Mouse (Mus musculus): Measurements from ENCODE around the gene Slc38a2.

Gene Slc38a2

DNA sequence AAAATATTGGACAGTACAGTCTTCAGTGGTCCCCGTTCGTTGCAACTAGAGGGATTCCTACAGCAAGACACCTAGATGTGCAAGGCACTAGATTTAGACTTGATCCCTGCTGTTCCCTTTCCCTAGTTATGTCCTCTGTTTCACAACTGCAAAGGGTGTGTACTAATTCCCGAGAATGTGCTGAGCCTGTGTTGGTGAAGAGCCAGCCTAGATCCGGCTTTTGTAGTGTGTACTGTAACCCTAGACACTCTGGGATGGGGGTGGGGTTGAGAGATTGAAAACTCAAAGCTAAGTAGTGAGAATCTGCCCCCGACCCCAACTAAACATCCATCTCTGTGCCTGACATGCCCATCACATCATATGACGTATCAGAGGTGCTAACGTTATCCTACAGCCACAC is 18.9 kb upstream of the Slc38a2 start:
- no peak for DNase-seq (ENCODE audit: low spot score)

DNA sequence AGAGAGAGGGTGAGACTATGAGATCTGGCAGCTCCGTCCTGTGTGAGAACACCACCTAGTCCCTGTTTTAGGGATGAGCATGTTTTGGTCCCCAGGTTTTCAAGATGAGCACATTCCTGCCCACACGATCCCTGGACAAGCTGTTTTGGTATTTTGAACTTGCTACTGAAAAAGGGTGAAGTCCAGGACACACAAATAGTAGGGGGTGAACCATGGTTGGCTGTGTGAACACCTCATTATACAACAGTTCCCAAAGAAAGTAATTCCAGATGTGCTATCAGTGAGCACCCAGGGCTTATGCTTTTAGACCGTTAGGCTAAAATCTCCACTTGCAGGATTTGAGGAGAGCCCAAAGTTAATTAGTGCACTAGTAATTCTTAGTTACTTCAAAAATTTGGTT is 17.7 kb upstream of the Slc38a2 start:
- no peak for DNase-seq (ENCODE audit: low spot score)

DNA sequence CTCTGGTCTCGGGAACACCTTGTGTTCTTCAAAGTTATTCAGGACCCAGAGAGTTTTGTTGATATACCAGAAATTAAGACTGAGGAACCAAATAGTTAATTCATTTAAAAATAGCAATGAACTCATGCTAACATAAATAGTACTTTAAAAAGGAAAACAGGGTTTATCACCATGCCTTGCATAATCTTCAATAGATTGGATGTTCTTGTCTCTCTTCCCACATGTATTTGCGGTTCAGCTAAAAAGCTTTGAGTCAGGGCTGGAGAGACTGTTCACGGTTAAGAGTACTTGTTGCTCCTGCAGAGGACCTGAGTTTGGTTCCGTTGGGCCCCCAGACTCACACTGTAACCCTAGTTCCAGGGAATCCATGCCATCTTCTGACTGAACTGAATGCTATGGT is 16.8 kb upstream of the Slc38a2 start:
- DNase-seq (ENCODE audit: low spot score) = no peak

DNA sequence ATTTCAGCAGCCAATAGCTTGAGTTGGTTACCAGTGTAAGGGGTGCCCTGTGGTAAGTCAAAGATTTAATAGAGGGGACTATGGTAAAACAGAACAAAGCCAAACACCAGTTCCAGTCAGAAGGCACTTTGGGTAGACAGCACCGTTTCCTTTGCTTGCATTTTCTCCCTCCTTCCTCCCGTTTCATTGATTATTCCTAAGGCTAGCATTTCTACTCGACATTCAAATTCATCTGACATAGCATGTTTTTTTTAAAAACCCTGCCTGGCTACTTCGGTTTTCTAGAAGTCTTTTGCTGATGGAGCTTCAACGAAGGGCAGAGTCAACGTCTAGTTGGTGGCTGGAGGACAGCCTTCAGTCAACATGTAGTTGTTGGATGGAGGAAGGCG is 16.2 kb upstream of the Slc38a2 start:
- DNase-seq (ENCODE audit: low spot score) = no peak

DNA sequence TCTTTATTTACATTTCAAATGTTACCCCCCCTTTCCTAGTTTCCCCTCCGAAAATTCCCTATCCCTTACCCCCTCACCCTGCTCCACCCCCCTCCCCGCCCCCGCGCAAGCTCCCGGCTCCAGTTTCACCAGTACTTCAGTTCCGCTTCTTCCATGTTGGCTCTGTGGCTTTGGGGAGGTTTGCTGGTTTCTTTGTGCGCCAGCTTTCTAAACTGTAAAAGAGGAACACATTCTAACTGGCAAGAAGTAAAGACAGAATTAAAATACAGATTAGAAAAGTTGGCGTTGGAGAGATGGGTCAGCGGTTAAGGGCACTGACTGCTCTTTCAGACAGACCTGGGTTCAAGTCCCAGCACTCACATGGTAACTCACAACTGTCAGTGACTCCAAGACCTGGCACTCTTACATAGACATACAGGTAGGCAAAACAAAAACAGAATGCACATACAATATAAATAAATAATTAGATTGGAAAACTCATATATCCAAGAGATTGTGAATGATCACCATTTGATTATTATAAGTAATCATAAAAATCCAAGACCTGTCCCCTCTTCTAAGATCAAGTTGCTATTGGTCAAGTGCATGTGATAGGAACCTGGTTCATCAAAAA is 15.7 kb upstream of the Slc38a2 start:
- DNase-seq (ENCODE audit: low spot score) = no peak

DNA sequence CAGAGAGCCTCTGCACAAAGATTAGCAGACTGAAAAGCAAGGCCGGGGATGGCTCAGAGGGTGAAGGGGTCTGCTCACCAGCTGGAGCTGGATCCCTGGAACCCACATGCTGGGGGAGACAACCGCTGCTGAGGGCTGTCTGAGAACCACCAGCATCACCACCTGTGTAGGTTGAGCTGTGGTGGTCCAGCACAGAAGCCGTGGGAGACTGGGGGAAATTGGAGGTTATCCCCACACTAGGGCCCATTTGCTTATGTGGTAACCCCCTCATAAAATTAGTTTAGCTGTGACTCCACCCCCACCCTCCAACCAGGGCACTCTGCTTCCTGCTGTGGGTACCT is 15.1 kb upstream of the Slc38a2 start:
- DNase-seq (ENCODE audit: low spot score) = no peak

DNA sequence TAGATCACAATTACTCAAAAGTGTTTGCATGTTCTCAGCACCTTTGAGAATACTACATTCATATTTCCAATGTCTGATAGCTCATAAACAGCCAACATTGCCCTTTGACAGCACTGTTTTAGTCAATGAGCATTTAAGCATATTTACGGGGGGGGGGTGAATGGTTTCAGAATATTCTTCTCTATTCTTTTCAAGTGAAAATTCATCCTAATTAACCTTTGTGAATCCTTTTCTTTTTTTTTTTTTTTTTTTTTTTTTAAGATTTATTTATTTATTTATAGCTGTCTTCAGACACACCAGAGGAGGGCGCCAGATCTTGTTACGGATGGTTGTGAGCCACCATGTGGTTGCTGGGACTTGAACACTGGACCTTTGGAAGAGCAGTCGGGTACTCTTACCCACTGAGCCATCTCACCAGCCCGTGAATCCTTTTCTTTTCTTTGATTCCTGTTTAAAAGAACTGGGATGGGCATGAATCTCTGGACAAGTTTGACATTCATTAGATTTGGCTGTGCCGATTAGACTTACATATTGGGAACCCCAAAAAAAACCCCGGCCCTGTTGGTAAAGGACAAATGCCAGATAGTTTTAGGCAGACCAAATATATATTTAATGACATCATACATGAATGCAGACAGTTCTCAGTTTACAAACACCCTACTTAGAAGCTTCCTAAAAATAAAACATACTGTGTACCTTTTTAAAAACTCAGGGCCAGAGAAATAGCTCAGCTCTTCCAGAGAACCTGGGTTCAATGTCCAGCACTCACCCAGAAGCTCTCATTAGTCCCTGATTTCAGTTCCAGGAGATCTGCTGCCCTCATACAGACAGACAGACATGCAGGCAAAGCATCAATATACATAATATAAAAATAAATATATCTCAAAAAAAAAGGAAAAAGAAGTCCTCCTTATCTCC is 14.5 kb upstream of the Slc38a2 start:
- no peak for DNase-seq (ENCODE audit: low spot score)

DNA sequence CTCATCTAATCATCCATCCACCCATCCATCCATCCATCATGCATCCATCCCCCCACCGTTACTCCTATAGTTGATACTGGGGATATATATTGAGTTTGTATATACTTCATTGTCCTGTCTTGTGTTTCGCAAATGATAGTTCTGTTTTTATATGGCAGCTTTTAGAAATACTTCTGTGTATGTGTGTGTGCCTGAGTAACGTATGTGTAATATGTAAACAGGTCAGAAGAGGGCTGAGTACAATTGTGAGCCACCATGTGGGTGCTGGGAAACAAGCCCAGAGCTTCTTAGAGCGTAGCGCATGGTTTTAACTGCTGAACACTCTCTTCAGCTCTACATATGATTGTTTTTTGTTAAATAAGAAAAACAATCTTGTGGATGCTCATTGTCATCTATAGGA is 12.8 kb upstream of the Slc38a2 start:
- DNase-seq (ENCODE audit: low spot score) = no peak

DNA sequence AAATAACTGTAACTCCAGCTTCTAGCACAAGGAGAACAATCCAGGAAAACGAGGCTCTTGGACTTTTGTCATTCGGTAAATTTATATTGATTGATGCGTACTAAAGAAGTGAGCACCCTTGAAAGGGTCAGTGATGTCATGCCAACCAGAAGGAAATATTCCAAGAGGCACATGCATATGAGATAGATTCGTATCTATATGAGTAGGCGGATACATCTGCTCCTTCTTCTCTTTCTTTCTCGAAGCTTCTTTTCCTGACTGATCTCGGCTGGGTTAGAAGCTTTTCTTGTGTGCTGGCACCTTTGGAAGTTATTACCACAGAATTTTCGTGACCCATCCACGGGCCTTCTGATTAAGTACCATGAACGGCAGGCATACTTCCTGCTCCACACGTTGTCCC is 12.1 kb upstream of the Slc38a2 start:
- no peak for DNase-seq (ENCODE audit: low spot score)

DNA sequence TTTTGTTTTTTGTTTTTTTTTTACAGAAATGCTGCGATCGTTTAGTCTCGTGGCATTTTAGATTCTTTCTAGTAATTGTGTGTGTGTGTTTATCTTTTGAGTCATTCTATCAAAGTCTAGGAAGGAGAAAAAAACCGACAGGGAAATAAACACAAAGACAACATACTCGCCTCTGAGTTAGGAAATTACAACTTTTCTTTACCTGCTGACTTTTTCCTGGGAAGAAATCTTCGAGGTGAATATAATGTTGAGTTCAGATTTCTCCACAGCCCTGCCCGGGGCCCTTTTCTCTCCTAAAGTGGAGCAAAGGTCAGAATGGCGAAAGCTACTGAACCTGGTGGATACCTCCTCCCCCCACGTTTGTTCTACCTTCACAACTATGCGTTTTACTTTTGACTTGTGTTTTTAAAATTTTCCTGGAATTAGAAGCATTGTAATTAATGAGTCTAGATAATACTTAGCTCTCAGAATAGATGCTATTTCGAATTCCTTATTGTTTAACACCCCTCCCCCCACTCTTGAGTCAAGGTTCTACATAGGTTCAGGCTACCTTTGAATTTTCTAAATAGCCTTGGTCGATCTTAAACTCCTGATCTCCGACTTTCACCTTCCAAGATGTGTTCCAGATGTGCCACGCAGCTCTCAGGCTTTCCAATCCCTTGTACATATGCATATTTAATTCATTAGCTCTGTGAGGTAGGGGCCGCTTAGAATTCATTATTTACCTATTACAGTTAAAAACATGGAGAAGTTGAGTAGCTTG is 11.0 kb upstream of the Slc38a2 start:
- DNase-seq (ENCODE audit: low spot score) = no peak

DNA sequence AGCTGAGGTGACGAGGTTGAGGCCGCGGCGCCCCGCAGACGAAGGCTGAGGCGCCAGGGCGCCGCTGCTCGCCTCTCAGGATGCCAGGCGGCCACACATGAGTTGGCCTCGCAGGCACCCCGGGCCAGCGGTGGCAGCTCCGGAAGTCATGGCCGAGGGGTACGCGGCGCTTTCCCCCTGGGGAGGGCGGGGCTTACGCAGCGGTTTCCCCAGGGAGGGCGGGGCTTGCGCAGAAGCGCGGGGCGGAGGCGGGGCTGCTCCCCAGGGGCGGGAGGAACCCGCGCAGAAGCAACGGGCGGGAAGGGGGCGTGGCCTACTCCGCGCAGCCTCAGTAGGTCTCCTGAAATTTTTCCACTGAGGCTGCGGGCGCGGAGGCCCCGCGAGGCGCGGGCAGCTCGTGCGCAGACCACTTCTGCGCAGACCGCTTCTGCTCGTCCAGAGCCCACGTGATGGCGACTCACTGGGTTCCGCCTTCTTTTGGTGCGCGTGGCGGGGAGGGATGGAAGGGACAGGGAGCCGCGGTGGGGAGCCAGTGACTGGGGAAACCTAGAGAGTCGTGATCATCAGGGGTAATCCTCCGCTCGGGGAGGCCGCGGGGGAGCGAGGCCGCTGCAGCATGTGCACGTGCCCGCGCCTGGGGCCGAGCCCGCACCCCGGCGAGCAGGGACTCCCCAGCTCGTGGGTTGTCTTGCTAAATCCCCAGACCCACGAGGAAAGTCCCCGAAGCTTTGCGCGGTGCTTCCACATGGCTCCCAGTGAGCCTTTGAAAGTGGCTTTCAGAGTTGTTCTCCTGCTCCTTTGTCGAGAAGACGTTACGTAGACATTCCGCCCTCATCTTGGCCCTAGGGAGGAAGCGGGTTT is 10.2 kb upstream of the Slc38a2 start:
- peak; percentile 95 for DNase-seq (ENCODE audit: low spot score)

DNA sequence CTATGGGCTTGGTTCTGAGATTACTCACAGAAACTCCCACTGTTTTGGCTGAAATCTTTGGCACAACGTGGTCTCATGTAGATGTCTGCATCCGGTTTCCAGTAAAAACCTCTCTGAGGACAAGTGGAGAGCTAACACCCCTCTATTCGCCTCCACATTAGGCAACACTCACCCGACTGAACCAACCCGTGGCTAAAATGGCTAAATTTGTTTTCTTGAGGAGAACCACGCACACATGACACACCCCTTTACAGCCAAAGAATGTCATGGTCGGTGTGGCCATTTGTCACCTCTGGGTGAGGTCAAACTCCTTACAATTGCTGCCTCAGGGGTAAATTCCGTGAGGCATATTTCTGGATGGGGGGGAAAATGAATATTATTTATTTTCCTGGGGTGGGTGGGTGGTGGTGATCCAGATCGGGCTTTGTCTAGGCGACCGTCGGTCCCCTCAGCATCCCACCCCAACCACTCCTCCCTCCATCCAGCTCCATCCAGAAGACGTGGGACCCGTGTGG is 9.5 kb upstream of the Slc38a2 start:
- DNase-seq (ENCODE audit: low spot score) = no peak

DNA sequence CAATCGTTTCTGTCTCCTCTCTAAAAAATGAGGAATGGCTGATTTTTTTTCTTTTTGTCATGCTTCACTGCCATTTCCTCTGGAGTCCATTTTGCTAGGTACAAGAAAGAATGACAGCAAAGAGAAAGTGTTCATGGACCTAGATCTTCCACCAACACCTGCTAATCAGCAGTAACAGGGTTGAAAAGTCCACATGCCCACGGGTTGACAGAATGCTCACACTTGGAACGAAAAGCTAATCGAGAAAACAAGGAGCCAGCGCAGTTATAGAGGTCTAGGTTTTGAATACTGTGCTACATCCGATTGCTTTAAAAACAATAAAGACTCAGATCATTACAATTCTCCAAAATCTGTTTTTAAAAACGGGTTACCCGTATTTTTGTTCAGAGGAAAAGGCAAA is 8.9 kb upstream of the Slc38a2 start:
- no peak for DNase-seq (ENCODE audit: low spot score)

DNA sequence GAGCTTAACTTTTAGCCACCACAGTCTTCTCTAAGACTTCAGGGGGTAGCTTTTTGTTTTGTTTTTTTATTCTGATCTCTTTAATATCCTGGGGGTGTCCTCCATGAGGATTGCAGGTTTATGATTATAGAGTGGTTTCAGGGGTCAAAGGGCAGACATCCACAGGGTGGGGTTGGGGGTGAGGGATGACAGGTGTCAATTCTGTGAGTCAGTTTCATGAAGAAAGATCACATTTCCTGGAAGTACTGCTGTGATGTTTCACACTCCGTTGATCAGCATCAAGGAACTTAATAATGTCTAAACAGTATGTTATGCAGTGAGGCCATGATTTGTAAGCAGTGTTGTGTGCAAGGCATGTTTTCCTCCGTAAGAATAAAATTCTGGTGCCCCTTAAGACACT is 8.4 kb upstream of the Slc38a2 start:
- DNase-seq (ENCODE audit: low spot score) = no peak

DNA sequence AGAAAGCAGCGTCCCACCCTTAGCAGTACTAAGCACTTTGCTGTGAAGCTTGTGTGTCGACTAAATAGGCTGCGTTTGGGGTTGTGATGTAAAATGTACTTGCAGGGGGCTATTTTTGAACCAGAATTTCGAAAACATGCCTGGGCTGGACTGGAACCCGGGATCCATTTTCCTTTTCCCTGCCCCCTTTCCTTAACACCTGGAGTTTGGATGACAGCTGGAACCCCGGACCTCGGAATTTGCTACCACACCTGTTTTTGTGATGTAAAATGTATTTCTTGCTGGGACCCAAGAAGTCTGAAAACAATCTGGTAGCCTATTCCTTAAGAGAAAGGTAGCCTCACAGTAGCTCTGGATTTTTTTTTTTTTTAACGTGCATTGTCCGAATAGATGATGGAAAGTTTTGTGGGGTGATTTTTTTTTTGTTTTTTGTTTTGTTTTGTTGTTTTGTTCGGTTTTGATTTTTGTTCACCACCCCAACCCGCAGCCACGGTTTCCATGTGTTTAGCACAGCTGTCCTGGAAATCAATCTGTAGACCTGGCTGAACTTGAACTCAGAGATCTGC is 3.0 kb upstream of the Slc38a2 start:
- DNase-seq (ENCODE audit: low spot score) = no peak

DNA sequence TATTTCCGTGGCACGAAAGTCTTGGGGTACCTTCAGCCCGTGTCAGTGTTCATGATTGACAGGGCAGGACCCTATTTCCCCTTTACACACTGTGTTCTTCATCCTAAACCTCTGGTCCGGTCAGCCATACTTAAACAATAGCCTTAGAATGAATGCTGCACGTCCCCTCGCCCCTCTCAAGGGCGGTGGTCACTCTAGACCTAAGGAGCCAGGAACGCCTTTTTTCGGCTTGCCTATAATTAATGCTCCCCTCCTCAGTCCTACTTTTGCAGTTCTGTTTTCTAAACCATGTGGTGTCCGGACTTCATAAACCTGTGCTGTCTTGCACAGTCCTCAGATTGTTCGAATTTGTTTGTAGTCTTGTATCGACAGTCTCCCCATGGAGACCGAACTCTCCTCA is 1.2 kb upstream of the Slc38a2 start:
- DNase-seq (ENCODE audit: low spot score) = no peak

DNA sequence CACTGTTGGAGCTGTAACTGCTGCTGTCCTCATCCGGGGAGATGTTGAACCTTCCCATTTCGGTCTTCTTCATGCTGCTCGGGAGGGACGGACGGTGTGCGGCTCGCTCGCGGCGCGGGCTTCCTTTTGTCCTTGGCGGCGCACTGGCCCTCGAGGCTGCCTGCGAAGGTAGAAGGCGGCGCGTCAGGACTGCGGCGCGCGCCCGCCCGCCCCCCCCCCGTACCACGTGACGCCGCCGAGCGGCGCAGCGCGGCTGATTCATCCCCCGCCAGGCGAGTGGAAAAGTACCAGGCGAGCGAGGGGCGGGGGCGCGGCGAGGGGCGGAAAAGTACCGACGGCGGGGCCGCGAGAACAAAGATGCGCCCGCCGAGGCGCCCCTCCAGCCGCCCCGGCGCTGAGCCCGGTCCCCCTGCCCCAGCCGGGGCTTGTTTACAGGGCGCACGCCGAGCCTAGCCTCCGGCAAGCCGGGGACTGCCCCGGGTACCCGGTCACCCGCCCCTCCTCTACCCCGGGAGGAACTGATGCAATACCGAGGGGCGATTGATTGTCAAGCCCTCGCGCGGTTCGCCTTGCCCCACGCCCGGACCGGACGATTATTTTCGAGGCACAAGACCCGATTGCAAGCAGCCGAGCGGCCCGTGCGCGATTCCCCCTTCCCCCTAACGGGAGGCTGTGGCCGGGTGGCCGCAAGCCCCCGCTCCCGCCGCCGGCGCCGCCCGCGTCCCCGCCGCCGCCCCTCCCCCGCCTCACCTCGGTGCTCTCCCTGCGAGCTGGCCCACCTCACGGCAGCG is 677 bp downstream of the Slc38a2 start:
- peak; percentile 58 for DNase-seq (ENCODE audit: low spot score)

DNA sequence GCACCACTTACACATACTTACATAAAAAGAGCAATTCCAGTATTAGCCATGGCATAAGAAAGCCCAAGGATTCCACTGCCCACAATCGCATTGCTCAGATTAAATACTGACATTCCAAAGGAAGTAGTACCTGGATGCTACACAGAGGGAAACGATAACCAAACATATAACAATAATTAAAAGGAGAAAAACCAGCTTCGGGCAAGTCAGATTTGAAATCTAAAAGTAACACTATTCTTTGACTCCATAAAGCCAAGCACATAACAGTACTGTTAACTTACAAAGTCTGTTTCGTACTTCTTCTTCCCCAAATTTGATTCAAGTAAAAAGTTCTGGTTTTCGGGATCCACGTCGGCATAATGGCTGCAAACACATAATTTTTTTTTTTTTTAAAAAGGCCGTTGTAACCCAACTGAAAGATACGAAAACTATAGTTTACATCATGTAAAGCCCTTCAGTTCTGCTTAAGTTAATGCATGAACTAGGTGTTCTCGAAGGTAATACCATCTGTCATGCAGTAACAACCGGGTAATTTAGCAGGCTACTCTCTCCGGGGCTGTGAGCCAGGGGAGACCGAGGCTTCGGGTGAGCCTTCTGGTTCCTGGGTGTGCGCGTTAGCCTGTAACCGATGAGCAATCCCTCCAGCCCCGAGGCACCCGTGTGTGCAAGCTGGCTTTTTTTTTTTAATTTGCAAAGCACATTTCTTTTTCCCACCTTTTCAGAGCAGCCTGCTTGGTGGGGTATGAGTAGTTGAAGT is 1.5 kb downstream of the Slc38a2 start:
- no peak for DNase-seq (ENCODE audit: low spot score)

DNA sequence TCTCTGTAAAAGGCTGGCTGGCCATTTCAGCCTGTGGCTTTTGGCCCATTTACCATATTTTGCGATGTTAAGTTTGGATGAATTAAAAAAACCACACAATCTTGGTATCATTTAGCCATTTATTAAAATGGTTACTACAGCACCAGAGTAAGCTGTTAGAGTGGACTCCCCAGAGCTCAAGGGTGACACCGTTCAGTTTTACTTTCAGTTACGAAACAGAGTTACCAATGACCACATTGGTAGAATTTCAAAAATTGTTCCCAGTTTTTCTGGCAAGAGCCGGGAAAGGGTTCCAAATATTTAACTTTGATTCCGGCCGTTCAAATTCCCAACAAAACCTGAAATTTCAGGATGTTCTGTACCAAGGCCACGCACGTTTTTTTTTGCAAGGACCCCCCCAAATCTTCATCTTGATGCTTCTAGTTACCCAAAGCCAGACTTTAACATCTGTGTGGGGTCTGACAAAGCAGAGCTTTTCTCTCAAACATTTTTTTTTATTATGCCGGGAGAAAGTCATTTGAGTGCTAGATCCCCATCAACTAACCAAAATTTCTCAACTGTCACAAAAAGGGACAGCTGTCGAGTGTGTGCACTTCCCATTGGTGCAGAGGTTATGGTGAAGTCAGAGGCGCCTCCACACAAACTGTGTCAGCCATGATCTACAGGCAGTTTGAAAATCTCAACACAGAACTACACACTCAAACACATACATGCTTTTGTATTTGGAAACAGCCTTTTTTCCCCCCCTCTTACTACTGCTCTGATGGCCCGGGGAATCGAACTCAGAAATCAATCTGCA is 2.8 kb downstream of the Slc38a2 start:
- no peak for DNase-seq (ENCODE audit: low spot score)

Data from urinary bladder, postnatal 10 days (tissue).